Mouse (Mus musculus): ENCODE measurements around the gene Acot13. TPM values are rescaled to one million over a fixed set of nuclear protein-coding genes. Genes with fewer than 3 reads are reported as not detected.
A peak's percentile ranks its signal among the peaks of the same experiment; 100 is the strongest.

Gene Acot13
- polyA plus RNA-seq (2016; fragmentation: Nextera tagmentation; extraction: Ambion mirVana): 56.5 and 62.3 TPM in 2 replicates

DNA sequence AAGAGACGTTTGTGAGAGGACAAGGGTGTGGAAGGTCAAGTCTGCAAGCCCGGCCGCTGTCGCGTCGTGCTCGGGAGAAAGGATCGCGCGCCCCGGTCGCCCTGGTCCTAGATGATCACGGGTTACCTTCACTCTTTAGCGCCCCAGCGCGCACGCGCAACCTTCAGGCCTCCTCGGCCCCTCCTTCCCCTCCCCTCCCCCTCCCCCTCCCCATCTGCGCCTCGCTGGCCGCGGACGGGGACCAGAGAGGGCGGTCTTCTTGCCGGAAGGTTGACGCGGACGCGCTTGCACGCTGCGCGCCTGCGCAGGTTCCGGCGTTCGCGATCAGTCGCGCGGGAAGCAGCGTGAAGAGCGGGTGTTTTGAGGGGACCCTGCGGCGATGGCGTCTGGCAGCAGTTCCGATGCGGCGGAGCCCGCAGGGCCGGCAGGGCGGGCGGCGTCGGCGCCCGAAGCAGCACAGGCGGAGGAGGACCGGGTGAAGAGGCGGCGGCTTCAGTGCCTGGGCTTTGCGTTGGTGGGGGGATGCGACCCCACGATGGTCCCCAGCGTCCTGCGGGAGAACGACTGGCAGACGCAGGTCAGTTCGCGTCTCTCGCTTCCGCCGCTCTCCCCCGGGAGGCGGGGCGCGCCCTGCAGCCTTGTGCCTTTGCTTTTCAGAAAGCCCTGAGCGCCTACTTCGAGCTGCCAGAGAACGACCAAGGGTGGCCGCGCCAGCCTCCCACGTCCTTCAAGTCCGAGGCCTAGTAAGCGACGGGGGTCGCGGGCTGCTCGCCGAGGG is at the start of gene Acot13, which contains the start of gene Tdp2:
Gene Acot13 (minus strand): TSS at position 188 of the 778 bp plus-strand sequence.
Gene Tdp2 (plus strand): TSS at position 327 of the 778 bp plus-strand sequence.
- under 1% methylated on average over 90 of the region's 90 CpGs for WGBS
- H3K4me3 ChIP-seq: peak within 1 kb of the TSS; percentile 97
- DNase-seq (ENCODE audit: low spot score): peak; percentile 100
- H3K36me3 ChIP-seq: peaks cover 19% of the 10 kb centered on the region
- no peaks in the 10 kb centered on the region for H3K9me3 ChIP-seq
- peak within 1 kb of the TSS; percentile 97 for H3K27ac ChIP-seq
- no peaks in the 10 kb centered on the region for H3K27me3 ChIP-seq (ENCODE audit: insufficient read depth, poor library complexity, severe bottlenecking)
- peaks cover 28% of the 10 kb centered on the region for H3K4me1 ChIP-seq (replicated peaks)

DNA sequence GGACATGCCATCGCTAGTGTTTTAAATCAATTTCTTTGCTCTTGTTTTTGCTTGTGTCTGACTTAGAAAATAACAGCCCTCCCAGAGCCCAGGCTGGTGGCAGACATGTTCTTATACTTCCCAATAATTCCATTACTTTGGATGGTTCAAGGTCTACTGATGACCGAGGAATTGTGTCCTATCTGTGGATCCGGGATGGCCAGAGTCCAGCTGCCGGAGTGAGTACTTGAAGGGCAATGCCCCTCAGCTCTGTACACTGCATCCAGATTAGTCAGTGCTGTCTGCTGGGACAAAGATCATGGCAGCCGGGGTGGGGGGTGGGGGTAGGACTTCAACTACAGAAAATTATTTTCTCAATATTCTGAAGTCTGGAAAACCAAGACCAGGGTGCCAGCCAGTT is 49.4 kb upstream of the Acot13 start:
- DNase-seq (ENCODE audit: low spot score): no peak
- WGBS: 93% methylated on average over 5 of the region's 5 CpGs

DNA sequence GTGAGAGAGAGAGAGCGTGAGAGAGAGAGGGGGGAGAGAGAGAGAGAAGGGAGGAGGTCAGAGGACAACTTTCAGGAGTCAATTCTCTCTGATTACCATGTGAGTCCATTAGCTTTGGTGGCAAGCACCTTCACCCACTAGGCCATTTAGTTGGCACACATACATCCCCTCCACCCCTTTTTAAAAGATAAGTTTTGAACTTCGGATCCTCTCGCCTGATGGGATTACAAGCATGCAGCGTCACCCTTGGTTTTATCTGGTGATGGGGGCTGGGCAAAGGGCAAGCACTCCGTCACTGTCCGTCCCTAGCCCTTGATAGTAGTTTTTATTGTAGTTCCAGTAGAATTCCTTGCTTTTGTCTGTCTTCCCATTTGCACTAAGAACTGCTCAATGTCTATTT is 48.9 kb upstream of the Acot13 start:
- peaks cover 11% of the 10 kb centered on the region; the same call in 1 of the 2 replicates for H3K9me3 ChIP-seq
- 89% methylated on average over 6 of the region's 6 CpGs for WGBS
- no peaks in the 10 kb centered on the region for H3K36me3 ChIP-seq
- H3K4me3 ChIP-seq: no peak overlapping the region
- H3K4me1 ChIP-seq (replicated peaks): no peaks in the 10 kb centered on the region
- no peak for DNase-seq (ENCODE audit: low spot score)
- H3K27ac ChIP-seq: no peak overlapping the region
- no peaks in the 10 kb centered on the region for H3K27me3 ChIP-seq (ENCODE audit: insufficient read depth, poor library complexity, severe bottlenecking)

More for the DNA sequence above, 49.4 kb upstream of the Acot13 start:
- H3K4me3 ChIP-seq: no peak overlapping the region
- no peaks in the 10 kb centered on the region for H3K36me3 ChIP-seq
- H3K4me1 ChIP-seq (replicated peaks): no peaks in the 10 kb centered on the region
- peaks cover 11% of the 10 kb centered on the region; the same call in 1 of the 2 replicates for H3K9me3 ChIP-seq
- H3K27me3 ChIP-seq (ENCODE audit: insufficient read depth, poor library complexity, severe bottlenecking): no peaks in the 10 kb centered on the region
- no peak overlapping the region for H3K27ac ChIP-seq

DNA sequence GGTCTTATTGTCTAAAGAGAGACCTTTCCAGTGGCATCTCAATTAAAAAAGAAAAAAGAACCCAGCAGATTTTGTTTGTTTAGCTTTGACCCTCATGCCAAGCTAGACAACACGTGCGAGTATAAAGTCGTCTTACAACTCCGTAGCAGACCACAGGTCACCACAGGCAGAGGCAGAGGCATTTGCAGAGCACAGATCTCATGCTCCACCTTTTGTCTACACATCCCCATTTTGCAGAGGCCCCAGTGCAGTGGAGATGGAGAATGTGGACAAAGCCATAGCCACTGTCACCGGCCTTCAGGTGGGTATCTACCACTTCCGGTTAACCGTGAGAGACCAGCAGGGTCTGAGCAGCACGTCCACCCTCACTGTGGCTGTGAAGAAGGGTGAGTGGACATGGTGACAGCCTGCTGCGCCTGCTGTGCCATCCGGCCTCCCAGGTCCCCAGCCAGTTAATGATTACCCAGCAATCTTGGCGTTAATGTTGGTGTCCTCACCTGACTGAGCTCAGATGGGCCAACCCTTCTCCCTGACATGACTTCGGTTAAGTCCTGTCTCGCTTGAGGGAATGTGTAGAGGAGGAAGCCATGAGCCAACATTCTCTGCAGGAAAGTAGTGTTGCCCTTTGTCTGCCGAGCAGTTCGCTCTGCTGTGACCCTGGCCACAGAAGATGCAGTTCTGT is 48.2 kb upstream of the Acot13 start:
- no peaks in the 10 kb centered on the region for H3K4me1 ChIP-seq (replicated peaks)
- H3K4me3 ChIP-seq: no peak overlapping the region
- no peaks in the 10 kb centered on the region for H3K36me3 ChIP-seq
- 88% methylated on average over 15 of the region's 15 CpGs for WGBS
- H3K27me3 ChIP-seq (ENCODE audit: insufficient read depth, poor library complexity, severe bottlenecking): no peaks in the 10 kb centered on the region
- DNase-seq (ENCODE audit: low spot score): no peak
- H3K27ac ChIP-seq: no peak overlapping the region
- H3K9me3 ChIP-seq: peaks cover 6% of the 10 kb centered on the region; the same call in 1 of the 2 replicates

DNA sequence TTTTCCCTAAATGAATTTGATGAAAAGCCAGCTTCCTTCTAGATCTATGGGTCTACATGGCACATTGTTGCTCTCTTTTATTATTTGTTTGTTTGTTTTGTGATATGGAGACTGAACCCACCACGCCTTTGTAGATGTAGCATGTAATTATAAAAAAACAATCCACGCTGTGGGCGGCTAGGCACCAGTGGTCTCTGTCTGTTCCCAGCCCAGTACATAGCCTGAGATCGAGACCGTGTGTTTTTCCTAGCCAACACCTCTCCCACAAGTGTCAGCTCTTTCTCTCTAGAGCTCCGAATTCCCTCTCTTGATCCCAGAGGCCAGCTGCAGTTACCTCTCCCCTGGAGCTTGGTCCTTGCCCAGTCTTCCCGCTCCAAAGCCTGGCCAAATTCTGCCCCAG is 36.9 kb upstream of the Acot13 start:
- no peak overlapping the region for H3K27ac ChIP-seq
- no peaks in the 10 kb centered on the region for H3K9me3 ChIP-seq
- DNase-seq (ENCODE audit: low spot score): no peak
- H3K36me3 ChIP-seq: no peaks in the 10 kb centered on the region
- H3K4me3 ChIP-seq: no peak overlapping the region
- no peaks in the 10 kb centered on the region; the same call in 1 of the 2 replicates for H3K27me3 ChIP-seq (ENCODE audit: insufficient read depth, poor library complexity, severe bottlenecking)
- WGBS: 89% methylated on average over 7 of the region's 7 CpGs
- H3K4me1 ChIP-seq (replicated peaks): peaks cover 9% of the 10 kb centered on the region

DNA sequence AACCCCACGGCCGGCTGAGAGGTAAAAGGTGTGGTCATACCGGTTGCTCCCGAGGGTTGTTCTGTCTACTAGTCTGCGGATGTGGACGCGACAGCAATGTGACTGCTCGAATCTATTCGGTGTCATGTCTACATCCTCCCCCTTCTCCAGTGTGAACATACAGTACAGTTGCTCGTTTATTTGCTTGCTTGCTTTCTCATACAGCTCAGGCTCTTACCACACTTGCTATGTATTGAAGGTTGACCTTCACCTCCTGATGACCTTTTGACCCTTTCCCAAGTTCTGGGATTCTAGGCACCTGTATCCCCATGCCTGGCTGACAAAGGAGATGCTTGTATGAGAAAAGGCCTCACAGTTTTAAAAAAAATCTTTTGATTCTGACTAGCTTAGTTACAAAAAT is 36.4 kb upstream of the Acot13 start:
- Histone ChIP-seq H3K4me1 (replicated peaks) (peaks cover 9% of the 10 kb centered on the region), H3K27ac (no peak overlapping the region), H3K27me3 (ENCODE audit: insufficient read depth, poor library complexity, severe bottlenecking) (no peaks in the 10 kb centered on the region; the same call in 1 of the 2 replicates), H3K36me3 (no peaks in the 10 kb centered on the region), H3K9me3 (no peaks in the 10 kb centered on the region), H3K4me3 (no peak overlapping the region)
- DNase-seq (ENCODE audit: low spot score): no peak
- WGBS: 90% methylated on average over 10 of the region's 10 CpGs

DNA sequence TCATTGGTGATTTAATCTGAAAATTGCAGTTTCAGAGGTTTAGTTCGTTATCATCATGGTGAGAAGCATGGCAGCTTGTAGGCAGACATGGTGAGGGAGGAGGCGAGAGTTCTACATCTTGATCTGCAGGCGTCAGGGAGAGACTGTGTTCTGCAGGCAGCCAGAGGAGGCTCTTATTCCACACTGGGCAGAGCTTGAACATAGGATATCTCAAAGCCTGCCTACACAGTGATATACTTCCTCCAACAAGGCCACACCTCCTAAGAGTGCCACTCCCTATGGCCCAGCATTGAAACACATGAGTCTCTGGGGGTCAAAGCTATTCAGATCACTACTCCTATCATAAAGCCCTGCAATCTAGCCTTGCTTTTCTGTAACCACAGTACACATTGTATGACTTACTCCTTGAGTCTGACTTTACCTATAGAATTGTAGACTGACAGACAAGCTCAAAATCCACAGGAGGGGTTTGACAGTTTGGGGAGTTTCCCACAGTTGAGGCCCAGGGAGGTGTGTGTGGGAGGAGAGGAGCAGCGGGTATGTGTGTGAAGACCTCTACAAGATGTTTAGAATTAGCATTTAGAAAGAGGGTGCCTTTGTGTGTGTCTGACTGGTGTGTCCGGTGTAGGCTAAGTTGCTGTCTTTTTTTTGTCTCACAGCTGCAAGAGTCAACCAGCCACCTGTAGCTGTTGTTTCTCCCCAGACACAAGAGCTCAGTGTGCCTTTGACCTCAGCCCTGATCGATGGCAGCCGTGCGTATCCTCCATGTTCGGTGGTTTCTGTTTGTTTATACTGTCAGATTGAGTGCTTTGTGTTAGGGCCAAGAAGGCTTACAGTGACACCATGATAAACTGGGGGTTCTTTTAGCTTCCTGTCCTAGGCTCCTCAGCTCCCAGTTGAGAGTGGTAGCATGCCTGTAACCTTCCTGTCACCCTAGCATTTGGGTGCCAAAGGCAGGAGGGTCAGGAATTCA is 35.4 kb upstream of the Acot13 start:
- no peaks in the 10 kb centered on the region for H3K36me3 ChIP-seq
- no peaks in the 10 kb centered on the region for H3K9me3 ChIP-seq
- no peak for DNase-seq (ENCODE audit: low spot score)
- H3K4me3 ChIP-seq: no peak overlapping the region
- H3K4me1 ChIP-seq (replicated peaks): peaks cover 9% of the 10 kb centered on the region
- WGBS: 61% methylated on average over 9 of the region's 9 CpGs
- no peaks in the 10 kb centered on the region; the same call in 1 of the 2 replicates for H3K27me3 ChIP-seq (ENCODE audit: insufficient read depth, poor library complexity, severe bottlenecking)
- no peak overlapping the region for H3K27ac ChIP-seq

DNA sequence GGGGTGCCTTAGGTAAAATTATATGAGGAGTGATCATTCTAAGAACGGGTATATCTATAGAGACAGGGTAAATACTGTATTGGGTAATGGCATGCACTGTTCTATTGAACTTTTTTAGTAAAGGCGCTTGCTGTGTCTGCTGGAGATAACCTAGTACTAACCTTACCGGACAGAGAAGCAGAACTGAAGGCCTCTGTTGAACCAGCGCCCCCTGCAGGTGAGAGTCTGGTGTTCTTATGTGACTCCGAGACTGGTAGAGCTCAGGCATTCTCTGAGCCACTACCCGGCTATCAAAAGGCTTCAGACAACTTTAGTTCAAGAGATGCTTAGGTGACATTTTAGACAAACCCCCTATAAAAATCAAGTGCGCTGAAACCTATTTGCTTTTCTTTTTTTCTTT is 31.2 kb upstream of the Acot13 start:
- peaks cover 9% of the 10 kb centered on the region for H3K4me1 ChIP-seq (replicated peaks)
- DNase-seq (ENCODE audit: low spot score): peak; percentile 19
- no peak overlapping the region for H3K27ac ChIP-seq

DNA sequence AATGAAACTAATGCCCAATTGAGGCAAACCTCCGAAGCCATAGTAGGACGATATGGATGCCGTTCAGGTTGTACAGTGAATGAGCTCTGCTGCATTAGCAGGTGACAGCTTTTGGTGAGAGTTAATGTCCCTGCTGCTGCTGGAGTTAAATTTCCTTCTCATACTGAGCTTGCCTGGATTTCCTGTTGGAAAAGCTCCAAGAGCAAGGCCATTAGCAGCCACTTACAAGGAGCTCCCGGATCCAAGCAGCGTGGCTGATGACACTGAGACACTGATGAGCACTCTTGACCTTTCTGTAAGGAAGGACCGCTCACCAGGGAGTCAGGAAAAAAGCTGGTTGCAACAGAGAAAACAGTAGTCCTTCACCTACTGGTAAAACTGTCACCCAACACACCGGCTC is 30.7 kb upstream of the Acot13 start:
- 87% methylated on average over 7 of the region's 7 CpGs for WGBS
- no peak for DNase-seq (ENCODE audit: low spot score)
- H3K4me3 ChIP-seq: no peak overlapping the region

More for the DNA sequence above, 31.2 kb upstream of the Acot13 start:
- 65% methylated on average over 7 of the region's 7 CpGs for WGBS
- Histone ChIP-seq H3K36me3 (no peaks in the 10 kb centered on the region), H3K27me3 (ENCODE audit: insufficient read depth, poor library complexity, severe bottlenecking) (no peaks in the 10 kb centered on the region; the same call in 1 of the 2 replicates), H3K4me3 (no peak overlapping the region), H3K9me3 (no peaks in the 10 kb centered on the region)

DNA sequence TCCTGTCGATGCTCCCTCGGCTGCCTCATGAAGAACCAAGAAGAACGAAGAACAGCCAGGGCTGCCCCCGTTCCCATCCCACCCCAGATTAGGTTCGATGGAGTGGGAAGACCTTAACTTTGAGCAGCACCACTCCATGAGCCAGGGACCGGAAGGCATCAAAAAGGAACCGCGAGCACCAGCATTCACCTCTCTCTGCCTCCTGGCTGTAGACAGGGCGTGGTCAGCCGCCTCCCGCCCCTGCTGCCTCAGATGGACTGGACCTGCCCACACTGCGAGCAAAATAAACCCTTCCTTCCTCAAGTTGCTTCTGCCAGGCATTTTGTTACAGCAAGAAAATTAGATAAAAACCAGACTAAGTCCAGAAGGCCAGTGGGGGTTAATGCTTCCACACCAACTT is 29.7 kb upstream of the Acot13 start:
- no peaks in the 10 kb centered on the region for H3K36me3 ChIP-seq
- no peak for DNase-seq (ENCODE audit: low spot score)
- H3K27me3 ChIP-seq (ENCODE audit: insufficient read depth, poor library complexity, severe bottlenecking): no peaks in the 10 kb centered on the region; the same call in 1 of the 2 replicates
- no peak overlapping the region for H3K27ac ChIP-seq
- H3K4me3 ChIP-seq: no peak overlapping the region
- H3K9me3 ChIP-seq: no peaks in the 10 kb centered on the region
- 82% methylated on average over 12 of the region's 12 CpGs for WGBS
- H3K4me1 ChIP-seq (replicated peaks): 0 out of 2 replicates have a peak, but pooled peaks cover 2% of the 10 kb centered on the region

More for the DNA sequence above, 30.7 kb upstream of the Acot13 start:
- Histone ChIP-seq H3K4me1 (replicated peaks) (peaks cover 9% of the 10 kb centered on the region), H3K27me3 (ENCODE audit: insufficient read depth, poor library complexity, severe bottlenecking) (no peaks in the 10 kb centered on the region; the same call in 1 of the 2 replicates), H3K36me3 (no peaks in the 10 kb centered on the region), H3K27ac (no peak overlapping the region), H3K9me3 (no peaks in the 10 kb centered on the region)

DNA sequence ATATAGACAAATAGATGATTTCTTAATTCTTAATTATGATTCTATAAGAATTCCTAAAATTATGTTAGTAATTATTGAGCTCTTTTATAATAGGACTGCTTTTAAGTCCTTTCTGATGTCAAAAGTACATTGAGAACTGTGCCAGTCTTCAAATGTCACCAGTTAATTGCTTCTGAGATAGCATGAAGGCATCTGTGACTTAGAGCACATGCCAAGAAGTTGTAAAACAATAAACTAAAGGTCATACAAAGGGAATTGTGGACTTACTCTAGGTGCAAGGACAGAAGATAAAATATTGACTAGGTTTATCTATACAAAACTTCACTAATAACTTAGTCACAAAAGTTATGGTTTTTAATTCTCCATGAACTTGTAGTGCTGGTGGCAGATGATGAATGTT is 27.8 kb upstream of the Acot13 start:
- H3K27me3 ChIP-seq (ENCODE audit: insufficient read depth, poor library complexity, severe bottlenecking): no peaks in the 10 kb centered on the region
- no peaks in the 10 kb centered on the region for H3K9me3 ChIP-seq
- no peak overlapping the region for H3K4me3 ChIP-seq
- H3K36me3 ChIP-seq: no peaks in the 10 kb centered on the region
- no peak overlapping the region for H3K27ac ChIP-seq
- 0 out of 2 replicates have a peak, but pooled peaks cover 2% of the 10 kb centered on the region for H3K4me1 ChIP-seq (replicated peaks)
- DNase-seq (ENCODE audit: low spot score): no peak

DNA sequence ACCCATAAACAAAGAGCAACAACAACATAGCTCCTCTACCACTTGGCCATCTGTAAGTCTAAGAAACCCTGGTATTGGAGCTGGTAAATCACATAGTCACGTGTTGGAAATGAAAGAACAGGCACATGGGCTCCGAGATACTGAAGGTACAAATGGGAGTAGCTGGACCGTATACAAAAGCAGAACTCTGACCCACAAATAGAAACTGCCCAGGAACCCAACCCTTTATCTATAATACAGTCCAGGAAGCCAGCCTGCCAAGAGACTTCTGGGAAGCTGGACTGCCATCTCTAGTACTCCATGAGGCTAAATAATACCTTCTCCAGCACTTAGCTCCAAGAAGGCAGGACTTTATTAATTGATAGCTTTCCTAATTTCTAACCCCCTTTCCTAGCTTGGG is 21.2 kb upstream of the Acot13 start:
- no peak for DNase-seq (ENCODE audit: low spot score)
- Histone ChIP-seq H3K27me3 (ENCODE audit: insufficient read depth, poor library complexity, severe bottlenecking) (no peaks in the 10 kb centered on the region), H3K27ac (no peak overlapping the region), H3K36me3 (no peaks in the 10 kb centered on the region), H3K9me3 (no peaks in the 10 kb centered on the region), H3K4me3 (no peak overlapping the region), H3K4me1 (replicated peaks) (0 out of 2 replicates have a peak, but pooled peaks cover 2% of the 10 kb centered on the region)
- 90% methylated on average over 3 of the region's 3 CpGs for WGBS
